ENCODE assay signal across 33 mouse cellular contexts in the genomic region with DNA sequence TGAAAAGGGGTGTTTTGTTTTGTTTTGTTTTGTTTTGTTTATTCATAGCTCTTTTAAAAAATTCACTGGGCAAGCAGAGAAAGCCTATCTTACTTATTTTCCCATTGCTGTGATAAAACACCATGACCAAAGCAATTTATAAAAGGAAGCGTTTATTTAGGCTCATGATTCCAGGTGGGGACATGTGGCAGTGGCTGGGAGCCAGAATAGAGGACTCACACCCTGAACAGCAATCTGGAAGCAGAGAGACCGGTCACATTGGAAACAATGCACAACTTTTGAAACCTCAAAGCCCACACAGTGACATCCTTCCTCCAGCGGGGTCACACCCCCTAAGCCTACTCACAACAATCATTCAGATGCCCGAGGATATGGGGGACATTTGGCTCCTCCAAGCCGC.
"Had no signal": no experiment of that assay in that cellular context is flagged by ENCODE, and none has a peak within 500 bp of the region (broad histone marks: within the 10 kb centered on the region; RNA-seq: fewer than 3 reads in every experiment).

No protein-coding gene starts in this region.

- H3K9me3 ChIP-seq: heart, embryonic 10.5 days; heart, embryonic 12.5 days; heart, embryonic 13.5 days; heart, embryonic 15.5 days; hindbrain, embryonic 10.5 days; hindbrain, embryonic 12.5 days; hindbrain, embryonic 15.5 days; intestine, embryonic 15.5 days; kidney, embryonic 15.5 days had no signal

- ATAC-seq: inflammation-experienced regulatory T-cells, adult 6 months; intestine, embryonic 15.5 days; intestine, embryonic 16.5 days; intestine, postnatal 0 days had no signal

- H3K36me3 ChIP-seq: heart, embryonic 10.5 days; heart, embryonic 12.5 days; heart, embryonic 13.5 days; heart, embryonic 15.5 days; hindbrain, embryonic 10.5 days; hindbrain, embryonic 12.5 days; hindbrain, embryonic 15.5 days; intestine, embryonic 15.5 days; kidney, embryonic 15.5 days had no signal

- H3K4me1 ChIP-seq: heart, embryonic 12.5 days; heart, embryonic 15.5 days; kidney, embryonic 15.5 days had no signal

- H3K27me3 ChIP-seq: heart, embryonic 12.5 days; heart, embryonic 13.5 days; heart, embryonic 15.5 days; hindbrain, embryonic 12.5 days; hindbrain, embryonic 15.5 days; intestine, embryonic 15.5 days; kidney, embryonic 15.5 days had no signal

- H3K4me3 ChIP-seq: heart, embryonic 10.5 days; heart, embryonic 12.5 days; heart, embryonic 13.5 days; heart, embryonic 15.5 days; hindbrain, embryonic 10.5 days; hindbrain, embryonic 12.5 days; hindbrain, embryonic 15.5 days; intestine, embryonic 15.5 days; kidney, embryonic 15.5 days; layer of hippocampus, adult 2 months; left cerebral cortex, adult 2 months had no signal

- H3K4me2 ChIP-seq: heart, embryonic 11.5 days; heart, embryonic 12.5 days; heart, embryonic 13.5 days; heart, embryonic 15.5 days; hindbrain, embryonic 12.5 days; hindbrain, embryonic 14.5 days; hindbrain, embryonic 15.5 days; intestine, embryonic 15.5 days; kidney, embryonic 15.5 days had no signal

- H3K27ac ChIP-seq: heart, embryonic 10.5 days; heart, embryonic 13.5 days; heart, embryonic 15.5 days; hindbrain, embryonic 10.5 days; hindbrain, embryonic 12.5 days; hindbrain, embryonic 14.5 days; hindbrain, embryonic 15.5 days; intestine, embryonic 15.5 days; kidney, embryonic 15.5 days; kidney, postnatal 0 days; layer of hippocampus, adult 2 months; left cerebral cortex, adult 2 months had no signal

- H3K9ac ChIP-seq: heart, embryonic 12.5 days; heart, embryonic 13.5 days; heart, embryonic 15.5 days; hindbrain, embryonic 12.5 days; hindbrain, embryonic 14.5 days; hindbrain, embryonic 15.5 days; intestine, embryonic 15.5 days; kidney, embryonic 15.5 days had no signal

- DNase-seq: heart, postnatal 10 days; heart, postnatal 14 days; heart, postnatal 36 days; heart, postnatal 4 days; kidney, adult 11 months; kidney, adult 18-20 months; kidney, adult 2 months; kidney, adult 8-10 months; kidney, adult 9 months; kidney, postnatal 10 days; kidney, postnatal 14 days; kidney, postnatal 25 days; kidney, postnatal 36 days; kidney, postnatal 4 days; layer of hippocampus, adult 9-11 months; layer of hippocampus, postnatal 36 days had no signal
